Mouse (Mus musculus) kidney, adult 2 months (tissue): Measurements from ENCODE around the gene Asb11. TPM values are rescaled to one million over a fixed set of nuclear protein-coding genes. Genes with fewer than 3 reads are reported as not detected.

ENCODE experiments used
- DNase-seq: peaks from one replicate; pipeline ENCODE4 v3.0.0; 2021
- H3K27ac ChIP-seq: fragments of 200-500 bp; 2 replicates; pipeline ENCODE4 v1.5.1; 2012; ENCODE audit warnings: low read depth, low read length, control low read depth, inconsistent platforms; ENCODE audit not compliant: insufficient read depth
- H3K27me3 ChIP-seq: fragments of 200-500 bp; replicated peaks from 2 replicates; pipeline ENCODE4 v1.6.1; 2012; ENCODE audit warnings: mild to moderate bottlenecking, moderate library complexity, low read length, inconsistent platforms; ENCODE audit not compliant: control insufficient read depth, insufficient read depth
- H3K36me3 ChIP-seq: fragments of 200-500 bp; 2 replicates; pipeline ENCODE4 v1.6.1; 2012; ENCODE audit warnings: mild to moderate bottlenecking, moderate library complexity, low read length, inconsistent platforms; ENCODE audit not compliant: control insufficient read depth, insufficient read depth
- H3K4me1 ChIP-seq: fragments of 200-500 bp; 2 replicates; pipeline ENCODE4 v1.6.1; 2011; ENCODE audit warnings: low read length; ENCODE audit not compliant: control insufficient read depth, insufficient read depth
- H3K4me3 ChIP-seq: fragments of 200-500 bp; 2 replicates; pipeline ENCODE4 v1.5.1; 2011; ENCODE audit warnings: mild to moderate bottlenecking, low read depth, low read length, control low read depth; ENCODE audit not compliant: insufficient read depth
- CTCF ChIP-seq: fragments of 200-500 bp; conservative IDR thresholded peaks from 2 replicates; pipeline ENCODE4 v1.5.1; 2011; ENCODE audit warnings: low read depth, mild to moderate bottlenecking, control low read depth, low read length, moderate library complexity, mixed read lengths; ENCODE audit not compliant: insufficient read depth, insufficient read length
- POLR2A ChIP-seq: fragments of 200-500 bp; IDR thresholded peaks from one replicate; pipeline ENCODE4 v1.6.1; 2011; ENCODE audit warnings: low read depth, low read length, control low read depth
- WGBS: fragments of 180-500 bp; shearing (Covaris S2); methylation state at CpG from one replicate; pipeline ENCODE4 v1.1.7; 2018; 5-methylcytosine and 5-hydroxymethylcytosine counted together
- polyA plus RNA-seq: library from polyadenylated mRNA; depleted of rRNA; stranded (reverse); fragments of >200 nt; gene quantifications from 2 replicates; pipeline ENCODE4 v1.2.3, GENCODE M21; 2012; rRNA removed

The Asb11 gene
- polyA plus RNA-seq, 1 experiment = 1.9 TPM

GRCm38 (mm10) chrX:164505709-164506498, 69.1 kb downstream of the Asb11 start, which contains the start of gene Asb9:
TSS of gene Asb9 (plus strand) at chrX:164506327.
- H3K27me3 ChIP-seq = no peaks in the 10 kb centered on the region
- peaks cover 6% of the 10 kb centered on the region; the same call in 1 of the 2 replicates for H3K4me1 ChIP-seq
- 59% methylated on average over 10 of the region's 10 CpGs for WGBS
- H3K36me3 ChIP-seq = no peaks in the 10 kb centered on the region
- TF ChIP-seq POLR2A (no peak), CTCF (no peak)
- H3K27ac ChIP-seq = peak within 1 kb of the TSS; percentile 88
- peak within 1 kb of the TSS; percentile 49 for H3K4me3 ChIP-seq
- DNase-seq = peak; percentile 76

DNA sequence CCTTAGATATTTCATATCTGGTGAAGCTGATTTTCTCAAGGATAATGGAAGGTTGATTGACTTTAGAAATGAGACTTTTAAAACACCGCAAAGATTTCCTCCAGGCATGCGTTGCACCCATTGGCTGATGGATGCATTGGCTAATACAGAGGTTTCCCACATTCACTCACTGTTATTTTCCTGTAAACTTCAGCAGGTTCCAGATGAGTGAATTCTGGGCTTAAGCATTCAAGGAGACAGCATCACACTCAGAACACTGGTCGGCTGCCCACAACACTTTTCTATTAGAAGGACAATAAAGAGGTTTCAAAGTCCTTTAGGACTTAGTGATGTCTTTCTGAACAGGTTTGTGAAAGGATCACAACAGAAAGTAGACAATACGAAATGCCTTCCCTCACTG, 70.3 kb downstream of the Asb11 start:
- Histone ChIP-seq H3K4me1 (peaks cover 6% of the 10 kb centered on the region; the same call in 1 of the 2 replicates), H3K36me3 (no peaks in the 10 kb centered on the region), H3K27me3 (no peaks in the 10 kb centered on the region), H3K4me3 (no peak overlapping the region), H3K27ac (peak overlapping the region; percentile 74)
- 29% methylated on average over 4 of the region's 4 CpGs for WGBS
- DNase-seq = peak; percentile 69
- TF ChIP-seq CTCF (no peak), POLR2A (no peak)

DNA sequence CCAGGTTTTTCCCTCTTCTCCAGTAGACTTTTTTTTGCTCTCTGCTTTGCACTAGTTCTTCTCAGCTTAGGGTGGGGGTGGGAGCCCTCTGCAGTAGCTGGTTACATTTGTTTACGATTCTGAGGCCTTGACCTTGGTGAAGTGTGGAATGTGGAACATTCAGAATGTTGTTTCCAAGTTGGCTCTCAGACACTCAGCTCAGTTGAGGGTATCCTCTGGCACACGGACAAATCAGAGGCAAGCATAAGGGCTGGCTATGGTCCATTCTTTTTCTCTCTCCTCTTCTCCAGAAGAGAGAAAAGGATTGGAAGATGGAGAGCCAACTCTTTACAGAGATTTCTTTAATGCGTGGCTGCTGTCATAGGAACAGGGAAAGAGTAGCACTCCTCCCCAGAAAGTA, 71.9 kb downstream of the Asb11 start:
- 18% methylated on average over 3 of the region's 3 CpGs for WGBS
- Histone ChIP-seq H3K36me3 (no peaks in the 10 kb centered on the region), H3K27ac (peak overlapping the region; percentile 46; the same call in 1 of the 2 replicates), H3K4me3 (no peak overlapping the region), H3K4me1 (peaks cover 9% of the 10 kb centered on the region; the same call in 1 of the 2 replicates), H3K27me3 (no peaks in the 10 kb centered on the region)
- peak; percentile 42 for DNase-seq
- TF ChIP-seq POLR2A = no peak

Other genes with a start within 250 kb of the Asb11 start
- 0.34 and 0.50 TPM in 2 replicates for gene Bmx, start 178.8 kb upstream of the Asb11 start, polyA plus RNA-seq
- gene Pir, start 167.6 kb upstream of the Asb11 start, polyA plus RNA-seq = 1.1 and 1.7 TPM in 2 replicates
- 5.8 and 6.0 TPM in 2 replicates for gene Vegfd, start 63.6 kb upstream of the Asb11 start, polyA plus RNA-seq
- 3.2 and 3.8 TPM in 2 replicates for gene Piga, start 17.2 kb upstream of the Asb11 start, polyA plus RNA-seq
- gene Asb9, start 69.3 kb downstream of the Asb11 start, polyA plus RNA-seq = 54.9 and 57.8 TPM in 2 replicates